In the genomic region with DNA sequence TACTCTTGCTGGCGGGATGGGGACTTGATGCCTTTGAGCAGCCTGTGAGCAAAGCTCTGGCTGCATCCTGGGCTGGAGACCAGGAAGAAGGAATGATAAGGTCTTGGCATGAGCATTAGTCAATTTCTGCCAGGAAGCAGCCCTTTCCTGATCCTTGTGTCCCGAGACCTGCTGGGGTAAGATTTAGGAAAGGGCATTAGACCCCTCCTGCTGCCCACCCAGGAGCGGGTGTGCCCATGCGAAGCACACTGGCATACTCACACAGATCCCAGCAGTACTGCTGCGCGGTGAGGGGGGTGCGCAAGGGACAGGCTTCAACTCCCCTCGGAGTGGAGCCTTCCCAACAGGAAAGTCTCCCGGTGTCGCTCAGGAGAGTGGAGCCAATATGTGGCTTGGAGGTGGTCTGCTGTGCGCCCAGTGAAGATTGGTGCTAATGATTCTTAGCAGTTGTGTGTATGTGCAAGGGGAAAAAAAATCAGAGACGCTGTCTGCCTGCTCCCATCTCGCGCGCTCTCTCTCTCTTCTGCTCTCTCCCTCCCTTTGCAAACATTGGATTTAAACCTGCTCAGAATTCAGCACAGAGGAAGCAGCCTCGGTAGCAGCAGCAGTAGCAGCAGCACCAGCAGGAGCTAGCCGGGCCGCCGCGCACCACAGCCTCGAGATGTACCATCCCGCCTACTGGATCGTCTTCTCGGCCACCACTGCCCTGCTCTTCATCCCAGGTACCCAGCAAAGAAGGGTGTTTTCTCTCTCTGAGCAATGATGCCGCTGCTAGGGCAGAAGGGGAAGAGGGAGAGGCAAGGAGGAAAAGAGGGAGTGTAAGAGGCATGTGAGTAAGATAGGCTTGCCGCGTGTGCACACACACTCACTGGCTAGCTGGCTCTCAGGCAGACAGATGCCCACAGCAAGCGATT, we compare ENCODE assay signal across 8 mouse cellular contexts. TPM values are rescaled to one million over a fixed set of nuclear protein-coding genes. Genes with fewer than 3 reads are reported as not detected.
DNase-seq lines count a peak whose midpoint lies in the region; ATAC-seq lines count a peak whose summit lies in the region.

Gene Opcml (plus strand): TSS at position 51 of the 914 bp plus-strand sequence.

- peak; percentile 33 for ATAC-seq in heart, embryonic 12.5 days (ENCODE audit: insufficient number of reproducible peaks, low FRiP score)
- ATAC-seq in frontal cortex, adult (ENCODE audit: low TSS enrichment) = peak; percentile 88
- peak; percentile 93 for ATAC-seq in neural tube, embryonic 15.5 days (ENCODE audit: low FRiP score)
- ATAC-seq in activated CD4-positive, CD25-positive, alpha-beta regulatory T cell, adult 4 months = no peak

- WGBS in heart, embryonic 12.5 days = 2% methylated on average over 28 of the region's 28 CpGs
- 2% methylated on average over 28 of the region's 28 CpGs for WGBS in neural tube, embryonic 15.5 days

- H3K9me3 ChIP-seq in heart, embryonic 12.5 days (replicated peaks) = no peaks in the 10 kb centered on the region
- no peaks in the 10 kb centered on the region for H3K9me3 ChIP-seq in neural tube, embryonic 15.5 days (replicated peaks)

- H3K36me3 ChIP-seq in heart, embryonic 12.5 days = no peaks in the 10 kb centered on the region
- no peaks in the 10 kb centered on the region for H3K36me3 ChIP-seq in neural tube, embryonic 15.5 days

- no peak for DNase-seq in heart, adult 8-10 months (ENCODE audit: low spot score)
- peak; percentile 2 for DNase-seq in cerebellum, adult 8-10 months
- DNase-seq in left cerebral cortex, postnatal 10 days (ENCODE audit: extremely low spot score in 1 of 2, low spot score in 2 of 2) = peak; percentile 55 to 59
- DNase-seq in natural killer cell, adult 2 months (ENCODE audit: low spot score in 2 of 2) = no peak

- no peak within 1 kb of the TSS for H3K27ac ChIP-seq in heart, embryonic 12.5 days (ENCODE audit: poor library complexity, severe bottlenecking)
- peak within 1 kb of the TSS; percentile 86 for H3K27ac ChIP-seq in neural tube, embryonic 15.5 days (replicated peaks)

- H3K4me1 ChIP-seq in heart, embryonic 12.5 days (replicated peaks) = peaks cover 10% of the 10 kb centered on the region
- H3K4me1 ChIP-seq in neural tube, embryonic 15.5 days = peaks cover 17% of the 10 kb centered on the region

- H3K4me2 ChIP-seq in heart, embryonic 12.5 days = peak within 1 kb of the TSS; percentile 91
- peak within 1 kb of the TSS; percentile 67 for H3K4me2 ChIP-seq in neural tube, embryonic 15.5 days

- H3K9ac ChIP-seq in heart, embryonic 12.5 days = peak within 1 kb of the TSS; percentile 48; the same call in 1 of the 2 replicates
- H3K9ac ChIP-seq in neural tube, embryonic 15.5 days (replicated peaks) = peak within 1 kb of the TSS; percentile 63

- H3K27me3 ChIP-seq in heart, embryonic 12.5 days (replicated peaks) = peaks cover 34% of the 10 kb centered on the region
- H3K27me3 ChIP-seq in neural tube, embryonic 15.5 days (replicated peaks) = peaks cover 9% of the 10 kb centered on the region

- intact Hi-C loops in left cerebral cortex, postnatal 10 days (cut with DNase I) = loop anchor here (10.0 kb wide), 2 partner anchors 376 to 454 kb away; no protein-coding TSS in a partner anchor

- peak within 1 kb of the TSS; percentile 45 for H3K4me3 ChIP-seq in heart, embryonic 12.5 days
- H3K4me3 ChIP-seq in neural tube, embryonic 15.5 days (replicated peaks) = peak within 1 kb of the TSS; percentile 54

RNA-seq across cellular contexts. Expression of gene Opcml, which starts in this region (rescaled TPM):
- polyA plus RNA-seq in heart, embryonic 12.5 days (2016; fragmentation: Nextera tagmentation; extraction: Ambion mirVana) = 1.4 and 1.5 TPM in 2 replicates
- total RNA-seq in heart, adult 8-10 months (2022) = 1 to 10 TPM in 3 of 4 experiments, under 1 TPM in 1; 0.87 to 1.2 (median 1.1) TPM
- total RNA-seq in left cerebral cortex, postnatal 10 days (2021) = 100 to 1,000 TPM; 391 to 412 TPM
- 40.4 and 49.9 TPM in 2 replicates for polyA plus RNA-seq in neural tube, embryonic 15.5 days (2015; fragmentation: Nextera tagmentation; extraction: Ambion mirVana)
- under 1 TPM in 1 of 2 experiments, not detected in 1; 0.40 TPM for polyA plus RNA-seq in activated CD4-positive, CD25-positive, alpha-beta regulatory T cell, adult 4 months (2017; shearing (Covaris generic))

Comparison
In these comparisons a context has a peak if more than half of its experiments do, and no peak if none do; other contexts are left out.
1. RNA of gene Opcml (total RNA-seq): 391 to 412 TPM in left cerebral cortex, postnatal 10 days; 0.87 to 1.2 TPM in heart, adult 8-10 months; every median in the first group is over 100 times any median in the second.
2. RNA of gene Opcml (polyA plus RNA-seq): 40.4 to 49.9 TPM in neural tube, embryonic 15.5 days; 1.4 to 1.5 TPM in heart, embryonic 12.5 days and 0.40 TPM in activated CD4-positive, CD25-positive, alpha-beta regulatory T cell, adult 4 months; every median in the first group is over 10 times any median in the second.
3. DNase-seq: peak in cerebellum, adult 8-10 months (single experiment) and left cerebral cortex, postnatal 10 days (2 of 2); none in heart, adult 8-10 months (single experiment) and natural killer cell, adult 2 months (0 of 2).